Mouse (Mus musculus): ENCODE measurements around the gene Slc9a3r1.

The Slc9a3r1 gene

GRCm38 (mm10) chr11:115162832-115163480 lies at the start of gene Slc9a3r1:
Gene Slc9a3r1 (plus strand): TSS chr11:115163341.
- DNase-seq: peak; percentile 99

- DNase-seq: no peak
Observed at GRCm38 (mm10) chr11:115119409-115119808, 43.7 kb upstream of the Slc9a3r1 start.

- DNase-seq: no peak
Observed at GRCm38 (mm10) chr11:115128483-115128882, 34.7 kb upstream of the Slc9a3r1 start.

- no peak for DNase-seq
Observed at GRCm38 (mm10) chr11:115129508-115130126, 33.5 kb upstream of the Slc9a3r1 start.

GRCm38 (mm10) chr11:115131768-115132381 lies 31.3 kb upstream of the Slc9a3r1 start:
- no peak for DNase-seq

GRCm38 (mm10) chr11:115133800-115134199 lies 29.3 kb upstream of the Slc9a3r1 start, which contains the start of gene Cd300lf:
Gene Cd300lf (minus strand): TSS chr11:115133992.
- DNase-seq: no peak

GRCm38 (mm10) chr11:115138597-115139262 lies 24.4 kb upstream of the Slc9a3r1 start:
- no peak for DNase-seq

- no peak for DNase-seq
Observed at GRCm38 (mm10) chr11:115141970-115142369, 21.2 kb upstream of the Slc9a3r1 start.

GRCm38 (mm10) chr11:115147813-115148212 lies 15.3 kb upstream of the Slc9a3r1 start:
- DNase-seq: no peak

- DNase-seq: no peak
Observed at GRCm38 (mm10) chr11:115150741-115151254, 12.3 kb upstream of the Slc9a3r1 start.

GRCm38 (mm10) chr11:115151755-115152429 lies 11.2 kb upstream of the Slc9a3r1 start:
- peak; percentile 53 to 77 for DNase-seq

GRCm38 (mm10) chr11:115153088-115153487 lies 10.1 kb upstream of the Slc9a3r1 start:
- no peak for DNase-seq

- DNase-seq: peak; percentile 83 to 93
Observed at GRCm38 (mm10) chr11:115153699-115154292, 9.3 kb upstream of the Slc9a3r1 start.

GRCm38 (mm10) chr11:115155053-115155634 lies 8.0 kb upstream of the Slc9a3r1 start:
- no peak for DNase-seq

GRCm38 (mm10) chr11:115157933-115158719 lies 5.0 kb upstream of the Slc9a3r1 start:
- DNase-seq: peak in 1 of 2 experiments; percentile 23

GRCm38 (mm10) chr11:115160016-115160797 lies 2.9 kb upstream of the Slc9a3r1 start:
- DNase-seq: peak; percentile 89 to 92

GRCm38 (mm10) chr11:115160883-115161577 lies 2.1 kb upstream of the Slc9a3r1 start:
- DNase-seq: peak; percentile 69 to 95

- no peak for DNase-seq
Observed at GRCm38 (mm10) chr11:115161578-115162204, 1.4 kb upstream of the Slc9a3r1 start.

GRCm38 (mm10) chr11:115162205-115162601 lies 938 bp upstream of the Slc9a3r1 start:
- DNase-seq: peak in 1 of 2 experiments; percentile 5
